Mouse (Mus musculus): ENCODE data around the gene Smim13. TPM values are rescaled to one million over a fixed set of nuclear protein-coding genes. Genes with fewer than 3 reads are reported as not detected.

Smim13 gene
- polyA plus RNA-seq, 1 experiment from 2014 or later = 8.7 TPM

DNA sequence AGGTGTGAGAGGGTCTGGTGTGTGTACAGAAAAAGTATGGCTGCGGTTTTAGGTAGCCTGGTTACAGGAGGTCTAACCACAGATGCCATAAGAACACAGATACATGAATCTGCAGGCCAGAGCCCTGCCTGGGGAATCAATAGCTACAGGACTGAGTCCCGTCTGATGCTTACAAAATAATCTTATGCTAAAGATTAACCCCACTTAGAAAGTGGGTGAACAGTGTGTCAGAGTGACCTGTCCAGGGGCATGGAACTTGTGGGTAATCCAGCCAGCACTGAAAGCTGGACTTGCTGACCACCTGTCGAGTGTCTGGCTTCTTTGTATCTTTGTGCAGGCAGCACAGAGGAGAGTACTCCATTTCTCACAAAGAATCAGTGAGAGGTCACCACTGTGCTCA is 33.4 kb upstream of the Smim13 start:
- WGBS = 75% methylated on average over 3 of the region's 3 CpGs
- H3K9me3 ChIP-seq (ENCODE audit: control insufficient read depth, low read length) = no peaks in the 10 kb centered on the region
- ATAC-seq = no peak
- H3K4me2 ChIP-seq (ENCODE audit: low read depth, low read length) = no peak overlapping the region
- no peak overlapping the region for H3K9ac ChIP-seq (ENCODE audit: low read depth, low read length)
- no peaks in the 10 kb centered on the region for H3K27me3 ChIP-seq (replicated peaks; ENCODE audit: control insufficient read depth, insufficient read depth, low read length)
- H3K36me3 ChIP-seq (ENCODE audit: control insufficient read depth, insufficient read depth, low read length) = no peaks in the 10 kb centered on the region
- no peak overlapping the region for H3K4me3 ChIP-seq (ENCODE audit: low read length)
- peaks cover 15% of the 10 kb centered on the region for H3K4me1 ChIP-seq (ENCODE audit: control insufficient read depth, insufficient read depth, low read length)
- H3K27ac ChIP-seq (ENCODE audit: low read length) = no peak overlapping the region

GRCm38 (mm10) chr13:41219056-41219455 is 30.6 kb upstream of the Smim13 start:
- no peak overlapping the region for H3K9ac ChIP-seq (ENCODE audit: low read depth, low read length)
- no peaks in the 10 kb centered on the region for H3K27me3 ChIP-seq (replicated peaks; ENCODE audit: control insufficient read depth, insufficient read depth, low read length)
- H3K27ac ChIP-seq (ENCODE audit: low read length) = no peak overlapping the region
- ATAC-seq = no peak
- H3K4me2 ChIP-seq (ENCODE audit: low read depth, low read length) = no peak overlapping the region
- no peaks in the 10 kb centered on the region for H3K36me3 ChIP-seq (ENCODE audit: control insufficient read depth, insufficient read depth, low read length)
- no peaks in the 10 kb centered on the region for H3K9me3 ChIP-seq (ENCODE audit: control insufficient read depth, low read length)
- H3K4me3 ChIP-seq (ENCODE audit: low read length) = no peak overlapping the region
- WGBS = 32% methylated on average over 1 of the region's 1 CpGs
- H3K4me1 ChIP-seq (ENCODE audit: control insufficient read depth, insufficient read depth, low read length) = 0 out of 2 replicates have a peak, but pooled peaks cover 4% of the 10 kb centered on the region

DNA sequence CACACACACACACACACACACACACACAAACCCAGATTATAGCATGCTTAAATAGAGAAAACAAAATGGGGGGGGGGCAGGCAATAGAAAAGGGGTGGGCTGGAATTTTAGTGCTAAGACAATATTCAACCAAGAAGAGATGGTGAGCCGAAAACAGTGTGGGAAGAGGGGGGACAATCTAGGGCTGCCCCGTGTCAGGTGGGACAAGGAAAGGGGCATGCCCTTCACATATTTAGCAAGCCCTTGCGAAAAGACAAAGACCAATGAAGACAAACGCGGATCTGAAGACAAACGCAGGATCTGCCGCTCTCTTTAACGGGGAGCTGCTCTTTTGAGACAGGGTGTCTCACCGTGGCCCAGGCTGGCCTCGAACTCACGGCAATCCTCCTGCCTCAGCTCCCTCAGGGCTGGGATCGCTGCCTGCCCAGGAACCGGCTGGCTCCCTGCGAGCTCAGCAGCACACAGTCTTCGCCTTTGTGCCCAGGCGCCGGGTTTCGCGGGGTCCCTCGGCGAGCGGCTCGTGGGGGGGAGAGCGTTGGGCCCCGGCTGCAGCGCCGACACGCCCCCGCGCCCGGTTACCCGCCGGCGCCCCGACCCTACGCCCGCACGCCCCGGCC is 29.8 kb upstream of the Smim13 start:
- H3K9me3 ChIP-seq (ENCODE audit: control insufficient read depth, low read length) = no peaks in the 10 kb centered on the region
- H3K27ac ChIP-seq (ENCODE audit: low read length) = no peak overlapping the region
- peak overlapping the region; percentile 81 for H3K4me2 ChIP-seq (ENCODE audit: low read depth, low read length)
- WGBS = 3% methylated on average over 20 of the region's 39 CpGs
- peak overlapping the region; percentile 63 for H3K4me3 ChIP-seq (ENCODE audit: low read length)
- H3K9ac ChIP-seq (ENCODE audit: low read depth, low read length) = peak overlapping the region; percentile 65
- H3K27me3 ChIP-seq (replicated peaks; ENCODE audit: control insufficient read depth, insufficient read depth, low read length) = no peaks in the 10 kb centered on the region
- H3K36me3 ChIP-seq (ENCODE audit: control insufficient read depth, insufficient read depth, low read length) = no peaks in the 10 kb centered on the region
- peak; percentile 33; the same call in 1 of the 2 replicates for ATAC-seq
- 0 out of 2 replicates have a peak, but pooled peaks cover 4% of the 10 kb centered on the region for H3K4me1 ChIP-seq (ENCODE audit: control insufficient read depth, insufficient read depth, low read length)

DNA sequence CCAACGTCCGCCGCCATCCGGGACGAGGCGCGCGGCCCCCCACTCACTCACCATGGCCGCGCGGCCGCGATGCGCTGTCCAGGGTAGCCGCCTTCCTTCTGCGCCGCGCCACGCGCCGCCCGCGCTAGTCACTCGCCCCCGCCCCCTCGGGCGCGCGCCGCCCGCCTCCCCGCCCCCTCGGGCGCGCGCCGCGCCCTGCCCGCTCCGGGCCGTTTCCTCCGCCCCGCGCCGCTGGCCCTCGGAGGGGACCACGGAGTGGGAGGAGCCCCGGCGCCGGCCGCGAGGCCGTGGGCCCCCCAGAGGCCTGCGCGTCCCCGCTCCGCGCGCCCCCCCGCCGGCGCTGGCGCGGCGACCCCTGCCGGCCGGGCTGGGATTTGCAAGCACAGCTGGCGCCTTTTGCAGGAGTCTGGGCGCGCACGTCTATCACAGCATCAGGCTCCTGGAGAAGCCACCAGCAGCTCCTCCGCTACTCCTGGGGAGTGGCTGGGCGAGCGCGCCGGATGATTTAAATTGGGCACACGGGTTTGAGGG is 29.3 kb upstream of the Smim13 start, which contains the start of gene Elovl2:
Gene Elovl2 (minus strand): TSS at position 102 of the 531 bp plus-strand sequence.
- H3K27ac ChIP-seq (ENCODE audit: low read length) = no peak within 1 kb of the TSS
- H3K4me1 ChIP-seq (ENCODE audit: control insufficient read depth, insufficient read depth, low read length) = 0 out of 2 replicates have a peak, but pooled peaks cover 4% of the 10 kb centered on the region
- peak within 1 kb of the TSS; percentile 65 for H3K9ac ChIP-seq (ENCODE audit: low read depth, low read length)
- 2% methylated on average over 52 of the region's 77 CpGs for WGBS
- H3K36me3 ChIP-seq (ENCODE audit: control insufficient read depth, insufficient read depth, low read length) = no peaks in the 10 kb centered on the region
- H3K4me3 ChIP-seq (ENCODE audit: low read length) = peak within 1 kb of the TSS; percentile 63
- peak; percentile 96 for ATAC-seq
- H3K27me3 ChIP-seq (replicated peaks; ENCODE audit: control insufficient read depth, insufficient read depth, low read length) = no peaks in the 10 kb centered on the region
- H3K4me2 ChIP-seq (ENCODE audit: low read depth, low read length) = peak within 1 kb of the TSS; percentile 81
- no peaks in the 10 kb centered on the region for H3K9me3 ChIP-seq (ENCODE audit: control insufficient read depth, low read length)

- no peak for ATAC-seq
- 60% methylated on average over 5 of the region's 5 CpGs for WGBS
- Histone ChIP-seq H3K27me3 (replicated peaks; ENCODE audit: control insufficient read depth, insufficient read depth, low read length) (no peaks in the 10 kb centered on the region), H3K9ac (ENCODE audit: low read depth, low read length) (no peak overlapping the region), H3K36me3 (ENCODE audit: control insufficient read depth, insufficient read depth, low read length) (no peaks in the 10 kb centered on the region), H3K4me1 (ENCODE audit: control insufficient read depth, insufficient read depth, low read length) (no peaks in the 10 kb centered on the region), H3K4me3 (ENCODE audit: low read length) (no peak overlapping the region), H3K4me2 (ENCODE audit: low read depth, low read length) (no peak overlapping the region), H3K27ac (ENCODE audit: low read length) (no peak overlapping the region), H3K9me3 (ENCODE audit: control insufficient read depth, low read length) (no peaks in the 10 kb centered on the region)
Measured at GRCm38 (mm10) chr13:41226513-41226912, 23.1 kb upstream of the Smim13 start.

GRCm38 (mm10) chr13:41228060-41228459 is 21.6 kb upstream of the Smim13 start:
- Histone ChIP-seq H3K4me1 (ENCODE audit: control insufficient read depth, insufficient read depth, low read length) (no peaks in the 10 kb centered on the region), H3K4me3 (ENCODE audit: low read length) (no peak overlapping the region), H3K9ac (ENCODE audit: low read depth, low read length) (no peak overlapping the region), H3K27ac (ENCODE audit: low read length) (no peak overlapping the region), H3K4me2 (ENCODE audit: low read depth, low read length) (no peak overlapping the region), H3K9me3 (ENCODE audit: control insufficient read depth, low read length) (no peaks in the 10 kb centered on the region), H3K27me3 (replicated peaks; ENCODE audit: control insufficient read depth, insufficient read depth, low read length) (no peaks in the 10 kb centered on the region), H3K36me3 (ENCODE audit: control insufficient read depth, insufficient read depth, low read length) (no peaks in the 10 kb centered on the region)
- WGBS = 81% methylated on average over 5 of the region's 5 CpGs
- ATAC-seq = no peak

- Histone ChIP-seq H3K27ac (ENCODE audit: low read length) (no peak overlapping the region), H3K4me3 (ENCODE audit: low read length) (no peak overlapping the region), H3K9me3 (ENCODE audit: control insufficient read depth, low read length) (no peaks in the 10 kb centered on the region), H3K36me3 (ENCODE audit: control insufficient read depth, insufficient read depth, low read length) (no peaks in the 10 kb centered on the region), H3K4me1 (ENCODE audit: control insufficient read depth, insufficient read depth, low read length) (no peaks in the 10 kb centered on the region), H3K4me2 (ENCODE audit: low read depth, low read length) (no peak overlapping the region), H3K9ac (ENCODE audit: low read depth, low read length) (no peak overlapping the region), H3K27me3 (replicated peaks; ENCODE audit: control insufficient read depth, insufficient read depth, low read length) (no peaks in the 10 kb centered on the region)
- 81% methylated on average over 5 of the region's 5 CpGs for WGBS
- no peak for ATAC-seq
Measured at GRCm38 (mm10) chr13:41230256-41230655, 19.4 kb upstream of the Smim13 start.

GRCm38 (mm10) chr13:41231389-41231983 is 18.2 kb upstream of the Smim13 start:
- Histone ChIP-seq H3K4me2 (ENCODE audit: low read depth, low read length) (no peak overlapping the region), H3K4me3 (ENCODE audit: low read length) (no peak overlapping the region), H3K9me3 (ENCODE audit: control insufficient read depth, low read length) (no peaks in the 10 kb centered on the region), H3K4me1 (ENCODE audit: control insufficient read depth, insufficient read depth, low read length) (0 out of 2 replicates have a peak, but pooled peaks cover 2% of the 10 kb centered on the region), H3K9ac (ENCODE audit: low read depth, low read length) (no peak overlapping the region), H3K27ac (ENCODE audit: low read length) (no peak overlapping the region), H3K36me3 (ENCODE audit: control insufficient read depth, insufficient read depth, low read length) (no peaks in the 10 kb centered on the region), H3K27me3 (replicated peaks; ENCODE audit: control insufficient read depth, insufficient read depth, low read length) (no peaks in the 10 kb centered on the region)
- 85% methylated on average over 12 of the region's 12 CpGs for WGBS
- no peak for ATAC-seq

DNA sequence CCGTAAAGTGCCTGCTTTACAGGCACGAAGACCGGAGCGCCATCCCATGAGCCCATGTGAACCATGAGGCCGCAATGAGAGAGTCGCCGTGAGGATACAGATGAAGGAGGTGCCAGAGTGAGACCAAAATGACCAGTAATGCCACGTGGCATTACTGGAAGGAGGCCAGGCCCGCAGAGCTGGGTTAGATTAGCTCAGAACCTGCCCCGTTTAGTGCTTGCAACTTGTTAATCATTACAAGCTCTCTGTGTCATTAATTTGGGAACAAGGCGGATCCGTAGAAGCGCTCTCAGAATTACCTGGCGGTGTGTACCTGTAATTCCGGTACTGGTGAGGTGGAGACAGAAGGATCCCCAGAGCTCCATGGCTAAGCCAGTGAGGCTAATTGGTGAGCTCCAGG is 17.4 kb upstream of the Smim13 start:
- peak; percentile 75 for ATAC-seq
- no peaks in the 10 kb centered on the region for H3K27me3 ChIP-seq (replicated peaks; ENCODE audit: control insufficient read depth, insufficient read depth, low read length)
- no peak overlapping the region for H3K9ac ChIP-seq (ENCODE audit: low read depth, low read length)
- 76% methylated on average over 15 of the region's 15 CpGs for WGBS
- no peaks in the 10 kb centered on the region for H3K36me3 ChIP-seq (ENCODE audit: control insufficient read depth, insufficient read depth, low read length)
- H3K4me3 ChIP-seq (ENCODE audit: low read length) = no peak overlapping the region
- 0 out of 2 replicates have a peak, but pooled peaks cover 2% of the 10 kb centered on the region for H3K4me1 ChIP-seq (ENCODE audit: control insufficient read depth, insufficient read depth, low read length)
- H3K27ac ChIP-seq (ENCODE audit: low read length) = peak overlapping the region; percentile 12; the same call in 1 of the 2 replicates
- peak overlapping the region; percentile 22 for H3K4me2 ChIP-seq (ENCODE audit: low read depth, low read length)
- H3K9me3 ChIP-seq (ENCODE audit: control insufficient read depth, low read length) = no peaks in the 10 kb centered on the region
